Mouse (Mus musculus): ENCODE data around the gene Itprid2.

DNA sequence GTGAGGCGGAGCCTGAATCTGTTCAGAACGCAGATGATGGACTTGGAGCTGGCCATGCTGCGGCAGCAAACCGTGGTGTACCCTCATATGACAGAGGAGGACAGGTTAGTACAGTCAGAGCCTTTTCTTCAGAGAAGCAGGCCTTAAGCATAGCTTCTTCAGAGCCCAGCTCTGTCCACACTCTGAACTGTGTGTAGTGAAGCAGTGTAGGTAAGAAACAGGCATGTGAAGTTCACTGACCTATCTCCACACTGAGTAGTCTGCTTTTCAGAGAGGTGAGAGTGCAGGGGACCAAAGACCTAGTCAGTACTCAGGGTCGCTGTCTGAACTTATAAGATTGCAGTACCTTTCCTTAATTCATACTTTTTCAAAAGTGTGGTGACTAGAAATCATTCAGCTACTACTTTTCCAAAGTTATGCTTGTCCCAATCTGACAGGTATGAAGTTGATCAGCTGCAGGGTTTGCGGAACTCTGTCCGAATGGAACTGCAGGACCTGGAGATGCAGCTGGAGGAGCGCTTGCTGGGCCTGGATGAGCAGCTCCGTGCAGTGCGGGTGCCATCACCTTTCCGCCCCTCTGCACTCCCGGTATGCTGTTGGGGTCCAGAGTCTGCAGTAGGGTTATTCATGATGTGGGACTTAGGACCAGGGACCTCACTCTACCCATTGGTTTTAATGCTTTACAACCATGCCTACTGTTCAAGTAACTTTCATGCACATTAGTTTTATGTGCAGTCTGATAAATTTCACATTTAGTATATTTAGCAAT, 25.4 kb downstream of the Itprid2 start:
- TF ChIP-seq CTCF (IDR thresholded peaks at IDR 0.05; ENCODE audit: low read depth, low read length) (no peak), GATA1 (IDR thresholded peaks at IDR 0.05; ENCODE audit: borderline replicate concordance, low read length) (no peak), TAL1 (conservative IDR thresholded peaks at IDR 0.05; ENCODE audit: low read depth, low read length) (no peak), GATA2 (IDR thresholded peaks at IDR 0.05; ENCODE audit: borderline replicate concordance, low read depth, low read length) (no peak)
